Mouse (Mus musculus) thymus, adult 2 months (tissue): Measurements from ENCODE around the gene Pspn.

Experiments used
- CTCF ChIP-seq: fragments of 200-500 bp; IDR thresholded peaks from 2 replicates; pipeline ENCODE4 v1.5.1; 2012; ENCODE audit warnings: mild to moderate bottlenecking, control low read depth, low read length, moderate library complexity, borderline replicate concordance; ENCODE audit not compliant: control insufficient read depth, poor library complexity, insufficient read depth; ENCODE audit errors: extremely low read depth
- POLR2A ChIP-seq: fragments of 200-500 bp; IDR thresholded peaks from 2 replicates; pipeline ENCODE4 v1.6.1; 2012; ENCODE audit warnings: mild to moderate bottlenecking, low read length, control low read depth, moderate library complexity; ENCODE audit not compliant: control insufficient read depth, poor library complexity, insufficient read depth; ENCODE audit errors: extremely low read depth

DNA sequence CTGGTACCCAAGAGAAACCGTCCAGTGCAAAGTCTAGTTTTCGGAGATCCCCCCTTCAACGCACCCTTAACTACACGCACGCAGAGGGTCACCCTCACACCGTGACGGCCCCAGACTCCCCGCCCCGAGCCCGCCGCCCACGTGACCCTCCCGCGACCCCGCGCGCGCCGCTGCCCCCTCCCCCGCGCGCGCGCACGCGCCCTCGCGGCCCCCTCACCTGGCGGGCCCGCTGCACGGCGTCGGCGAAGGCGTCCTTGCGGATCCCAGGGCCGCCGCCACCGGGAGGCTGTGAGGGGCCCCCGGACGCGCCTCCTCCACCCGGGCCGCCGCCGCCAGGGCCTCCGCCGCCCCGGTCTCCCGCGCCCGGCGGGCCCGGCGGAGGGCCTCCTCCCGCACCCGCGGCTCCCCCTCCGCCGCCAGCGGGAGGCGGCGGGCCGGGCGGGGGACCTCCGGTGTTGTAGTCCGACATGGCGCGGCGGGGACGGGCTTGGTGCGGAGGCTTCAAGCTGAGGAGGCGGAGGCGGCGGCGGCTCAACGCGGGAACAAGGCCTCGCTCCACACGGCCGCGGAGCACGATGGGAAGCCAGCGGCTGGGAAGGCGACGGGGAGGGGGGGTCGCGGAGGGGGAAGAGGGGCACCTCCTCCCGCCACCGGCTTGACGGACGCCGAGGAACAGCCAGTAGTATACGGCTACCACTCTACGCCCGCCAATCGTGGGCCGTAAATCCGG lies 31.3 kb upstream of the Pspn start, which contains the start of gene Khsrp:
- no peak for TF ChIP-seq CTCF
- TF ChIP-seq POLR2A: peak; percentile 67; the same call in 1 of the 2 replicates
